ENCODE assay signal across 22 mouse cellular contexts in the genomic region with DNA sequence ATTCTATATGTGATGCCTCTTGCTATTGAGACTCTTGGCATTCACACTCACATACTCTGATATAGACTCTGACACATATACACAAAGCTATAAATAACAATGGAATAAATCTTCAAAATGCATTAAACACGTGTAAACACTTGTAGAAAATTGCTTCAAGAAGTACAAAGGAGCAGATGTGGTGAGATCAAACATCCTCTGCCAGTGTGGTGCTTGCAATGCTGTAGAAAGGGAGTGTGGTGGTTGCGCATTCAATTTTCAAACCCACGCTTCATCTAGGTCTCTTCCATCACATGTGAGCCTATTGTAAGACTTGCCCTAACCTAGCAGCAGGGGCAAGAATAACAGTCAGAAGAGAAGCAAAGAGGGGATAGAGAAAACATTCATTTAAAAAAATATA.
"Had no signal": no experiment of that assay in that cellular context is flagged by ENCODE, and none has a peak within 500 bp of the region (broad histone marks: within the 10 kb centered on the region; RNA-seq: fewer than 3 reads in every experiment).

No protein-coding gene starts in this region.

- H3K36me3 ChIP-seq: limb, embryonic 12.5 days; limb, embryonic 15.5 days; lung, embryonic 15.5 days; neural tube, embryonic 12.5 days; neural tube, embryonic 15.5 days; stomach, embryonic 15.5 days had no signal

- H3K9me3 ChIP-seq: limb, embryonic 12.5 days; limb, embryonic 15.5 days; lung, embryonic 15.5 days; neural tube, embryonic 12.5 days; neural tube, embryonic 15.5 days; stomach, embryonic 15.5 days had no signal

- H3K9ac ChIP-seq: limb, embryonic 12.5 days; limb, embryonic 15.5 days; liver, embryonic 14.5 days; lung, embryonic 15.5 days; neural tube, embryonic 12.5 days; neural tube, embryonic 15.5 days; stomach, embryonic 15.5 days had no signal

- ATAC-seq: intestine, embryonic 16.5 days had no signal

- H3K4me1 ChIP-seq: limb, embryonic 12.5 days; limb, embryonic 15.5 days; lung, embryonic 15.5 days; neural tube, embryonic 12.5 days; neural tube, embryonic 15.5 days; stomach, embryonic 15.5 days had no signal

- H3K27ac ChIP-seq: limb, embryonic 12.5 days; limb, embryonic 15.5 days; liver, embryonic 14.5 days; lung, embryonic 15.5 days; neural tube, embryonic 12.5 days; neural tube, embryonic 15.5 days; stomach, embryonic 15.5 days had no signal

- H3K4me3 ChIP-seq: limb, embryonic 12.5 days; limb, embryonic 15.5 days; lung, embryonic 15.5 days; neural tube, embryonic 12.5 days; neural tube, embryonic 15.5 days; stomach, embryonic 15.5 days had no signal

- H3K27me3 ChIP-seq: limb, embryonic 12.5 days; limb, embryonic 15.5 days; lung, embryonic 15.5 days; neural tube, embryonic 12.5 days; neural tube, embryonic 15.5 days; stomach, embryonic 15.5 days had no signal

- H3K4me2 ChIP-seq: limb, embryonic 12.5 days; limb, embryonic 15.5 days; liver, embryonic 11.5 days; lung, embryonic 15.5 days; midbrain, embryonic 11.5 days; neural tube, embryonic 12.5 days; neural tube, embryonic 15.5 days; stomach, embryonic 15.5 days had no signal

- DNase-seq: kidney, adult 18-20 months; kidney, adult 9 months; kidney, postnatal 14 days; kidney, postnatal 4 days; left cerebral cortex, postnatal 4 days; lung, adult 18-20 months; lung, postnatal 10 days; lung, postnatal 4 days; midbrain, embryonic 14.5 days; retina, postnatal 1 day; right cerebral cortex, postnatal 25 days; spleen, adult 18-20 months had no signal
